Mouse (Mus musculus) lung, postnatal 0 days (tissue): Measurements from ENCODE around the gene Tagln3. TPM values are rescaled to one million over a fixed set of nuclear protein-coding genes. Genes with fewer than 3 reads are reported as not detected.
A peak's percentile ranks its signal among the peaks of the same experiment; 100 is the strongest.

Source experiments
- ATAC-seq: fragments of 200-750 bp; cut with Nextera tagmentation; 2 replicates; pipeline ENCODE4 v1.8.0; 2017; ENCODE audit warnings: moderate library complexity
- DNase-seq: peaks from one replicate; pipeline ENCODE4 v3.0.0-alpha.2; 2016; ENCODE audit warnings: low spot score
- H3K27ac ChIP-seq: fragments of 300-500 bp; sonication (generic); 2 replicates; pipeline ENCODE4 v1.5.1; 2014; ENCODE audit warnings: antibody characterized with exemption, mild to moderate bottlenecking, low read length, mixed read lengths
- H3K27me3 ChIP-seq: fragments of 300-500 bp; sonication (generic); replicated peaks from 2 replicates; pipeline ENCODE4 v1.6.1; 2014; ENCODE audit warnings: low read length, mixed read lengths; ENCODE audit not compliant: insufficient read depth
- H3K36me3 ChIP-seq: fragments of 300-500 bp; sonication (generic); 2 replicates; pipeline ENCODE4 v1.6.1; 2014; ENCODE audit warnings: low read length, mixed read lengths; ENCODE audit not compliant: insufficient read depth
- H3K4me1 ChIP-seq: fragments of 300-500 bp; sonication (generic); 2 replicates; pipeline ENCODE4 v1.6.1; 2014; ENCODE audit warnings: antibody characterized with exemption, low read depth, low read length, mixed read lengths; ENCODE audit not compliant: insufficient read depth
- H3K4me2 ChIP-seq: fragments of 300-500 bp; sonication (generic); replicated peaks from 2 replicates; pipeline ENCODE4 v1.6.1; 2014; ENCODE audit warnings: low read depth, mild to moderate bottlenecking, low read length, moderate library complexity, mixed read lengths
- H3K4me3 ChIP-seq: fragments of 300-500 bp; sonication (generic); 2 replicates; pipeline ENCODE4 v1.5.1; 2014; ENCODE audit warnings: low read depth, low read length
- H3K9ac ChIP-seq: fragments of 300-500 bp; sonication (generic); replicated peaks from 2 replicates; pipeline ENCODE4 v1.6.1; 2014; ENCODE audit warnings: low read depth, mild to moderate bottlenecking
- H3K9me3 ChIP-seq: fragments of 300-500 bp; sonication (generic); 2 replicates; pipeline ENCODE4 v1.6.1; 2016; ENCODE audit warnings: low read length, mixed read lengths
- CTCF ChIP-seq: IDR thresholded peaks from 2 replicates; pipeline ENCODE4 v1.5.1; 2016; ENCODE audit warnings: antibody characterized with exemption, mild to moderate bottlenecking
- EP300 ChIP-seq: IDR thresholded peaks from 2 replicates; pipeline ENCODE4 v1.6.1; 2016; ENCODE audit warnings: antibody characterized with exemption, mild to moderate bottlenecking, control low read depth
- WGBS: fragments of 180-500 bp; shearing (Covaris S2); extraction: QIAGEN DNeasy Blood & Tissue Kit; methylation state at CpG from one replicate; pipeline ENCODE4 v1.1.7; 2014; 5-methylcytosine and 5-hydroxymethylcytosine counted together
- polyA plus RNA-seq: library from polyadenylated mRNA; unstranded; fragments of >200 nt; fragmentation: Nextera tagmentation; extraction: Ambion mirVana; gene quantifications from 2 replicates; pipeline ENCODE4 v1.2.1, GENCODE M21; 2015

The Tagln3 gene
- polyA plus RNA-seq = 0.53 and 0.76 TPM in 2 replicates

GRCm38 (mm10) chr16:45724061-45724741, at the start of gene Tagln3:
Gene Tagln3 (minus strand): TSS chr16:45724608.
- peak within 1 kb of the TSS; percentile 28 for H3K4me3 ChIP-seq
- WGBS = under 1% methylated on average over 30 of the region's 30 CpGs

DNA sequence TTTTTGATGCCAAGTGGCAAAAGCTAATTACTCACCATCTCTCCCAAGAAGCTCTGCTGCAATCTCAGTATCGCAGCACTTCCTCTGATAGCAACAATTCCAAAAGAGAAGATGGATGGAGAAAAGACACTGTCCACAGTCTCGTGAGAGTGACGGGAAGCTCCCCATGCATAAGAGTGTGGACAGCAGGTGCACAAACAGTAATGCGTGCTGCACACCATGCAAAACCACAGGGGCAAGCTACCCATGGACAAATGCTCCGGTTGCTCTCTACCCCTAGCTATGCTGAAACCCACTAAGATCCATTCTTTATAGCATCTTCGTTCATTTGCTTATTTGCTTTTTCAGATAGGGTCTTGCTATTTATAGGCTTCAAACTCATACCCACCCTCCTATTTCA, 46.5 kb upstream of the Tagln3 start:
- WGBS = 88% methylated on average over 6 of the region's 6 CpGs
- no peak overlapping the region for H3K4me3 ChIP-seq
- DNase-seq (no peak), ATAC-seq (no peak)
- H3K9ac ChIP-seq = no peak overlapping the region
- no peak overlapping the region for H3K4me2 ChIP-seq
- no peaks in the 10 kb centered on the region for H3K4me1 ChIP-seq
- no peaks in the 10 kb centered on the region for H3K27me3 ChIP-seq
- no peak overlapping the region for H3K27ac ChIP-seq
- peaks cover 50% of the 10 kb centered on the region for H3K36me3 ChIP-seq
- no peaks in the 10 kb centered on the region for H3K9me3 ChIP-seq
- TF ChIP-seq EP300 = no peak
- TF ChIP-seq CTCF = no peak

More at GRCm38 (mm10) chr16:45724061-45724741, at the start of gene Tagln3:
- Histone ChIP-seq H3K9me3 (no peaks in the 10 kb centered on the region), H3K4me2 (peak within 1 kb of the TSS; percentile 70), H3K4me1 (no peaks in the 10 kb centered on the region; the same call in 1 of the 2 replicates), H3K27me3 (no peaks in the 10 kb centered on the region), H3K36me3 (no peaks in the 10 kb centered on the region), H3K27ac (no peak within 1 kb of the TSS), H3K9ac (no peak within 1 kb of the TSS)
- DNase-seq = peak; percentile 19
- ATAC-seq = peak; percentile 33; the same call in 1 of the 2 replicates
- no peak for TF ChIP-seq EP300
- TF ChIP-seq CTCF = no peak

GRCm38 (mm10) chr16:45767853-45768640, 43.6 kb upstream of the Tagln3 start:
- 71% methylated on average over 10 of the region's 10 CpGs for WGBS
- H3K27ac ChIP-seq = no peak overlapping the region
- DNase-seq = no peak
- no peak overlapping the region for H3K9ac ChIP-seq
- no peak for ATAC-seq
- no peak for TF ChIP-seq CTCF
- TF ChIP-seq EP300 = no peak
- no peaks in the 10 kb centered on the region for H3K27me3 ChIP-seq
- H3K4me1 ChIP-seq = no peaks in the 10 kb centered on the region
- H3K36me3 ChIP-seq = peaks cover 44% of the 10 kb centered on the region
- no peak overlapping the region for H3K4me3 ChIP-seq
- H3K4me2 ChIP-seq = no peak overlapping the region
- no peaks in the 10 kb centered on the region for H3K9me3 ChIP-seq

GRCm38 (mm10) chr16:45767434-45767833, 43.0 kb upstream of the Tagln3 start:
- H3K4me3 ChIP-seq = no peak overlapping the region
- peaks cover 40% of the 10 kb centered on the region for H3K36me3 ChIP-seq
- H3K27ac ChIP-seq = no peak overlapping the region
- no peaks in the 10 kb centered on the region for H3K9me3 ChIP-seq
- no peak overlapping the region for H3K4me2 ChIP-seq
- DNase-seq (no peak), ATAC-seq (no peak)
- H3K9ac ChIP-seq = no peak overlapping the region
- H3K27me3 ChIP-seq = no peaks in the 10 kb centered on the region
- 50% methylated on average over 4 of the region's 4 CpGs for WGBS
- H3K4me1 ChIP-seq = no peaks in the 10 kb centered on the region
- TF ChIP-seq EP300 (no peak), CTCF (no peak)

GRCm38 (mm10) chr16:45765801-45766494, 41.5 kb upstream of the Tagln3 start:
- no peak for DNase-seq
- H3K36me3 ChIP-seq = peaks cover 33% of the 10 kb centered on the region
- no peaks in the 10 kb centered on the region for H3K27me3 ChIP-seq

DNA sequence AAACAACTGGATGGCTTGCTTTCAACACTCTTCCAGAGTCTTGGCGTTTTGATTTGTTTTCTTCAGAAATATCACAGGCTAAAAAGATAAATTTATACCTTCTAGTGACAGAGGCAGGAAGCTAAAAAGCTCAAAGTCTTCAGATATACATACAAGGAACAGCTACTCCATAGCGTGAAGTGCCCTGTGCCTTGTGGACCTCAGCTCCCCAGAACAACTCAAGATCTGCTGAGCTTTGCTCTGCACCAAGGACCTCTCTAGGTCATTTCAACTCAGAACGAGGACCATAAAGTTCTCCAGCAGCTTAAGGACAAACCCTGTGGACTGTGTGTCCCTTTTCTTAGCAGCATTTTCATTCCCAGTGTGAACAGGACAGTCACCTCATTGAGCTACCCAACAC, 40.7 kb upstream of the Tagln3 start:
- TF ChIP-seq EP300 = no peak
- no peak for TF ChIP-seq CTCF
- Histone ChIP-seq H3K4me3 (no peak overlapping the region), H3K27ac (no peak overlapping the region), H3K36me3 (peaks cover 35% of the 10 kb centered on the region), H3K9me3 (no peaks in the 10 kb centered on the region), H3K4me2 (no peak overlapping the region), H3K4me1 (no peaks in the 10 kb centered on the region), H3K27me3 (no peaks in the 10 kb centered on the region), H3K9ac (no peak overlapping the region)
- DNase-seq (no peak), ATAC-seq (no peak)
- 74% methylated on average over 3 of the region's 3 CpGs for WGBS

More at GRCm38 (mm10) chr16:45765801-45766494, 41.5 kb upstream of the Tagln3 start:
- no peak overlapping the region for H3K27ac ChIP-seq
- 75% methylated on average over 7 of the region's 7 CpGs for WGBS
- no peak overlapping the region for H3K9ac ChIP-seq
- no peak for TF ChIP-seq EP300
- no peak for TF ChIP-seq CTCF
- H3K4me2 ChIP-seq = no peak overlapping the region
- no peaks in the 10 kb centered on the region for H3K4me1 ChIP-seq
- H3K4me3 ChIP-seq = no peak overlapping the region
- ATAC-seq = no peak
- no peaks in the 10 kb centered on the region for H3K9me3 ChIP-seq
